Mouse (Mus musculus) cerebellum, adult 8-10 months (tissue): ENCODE measurements around the gene Gm21244.
"Not testable (repeated sequence)": the region's sequence is repeated elsewhere in the genome, so short reads cannot be mapped to it uniquely, and the experiment has no call there.

Source experiments
- DNase-seq: peaks from one replicate; pipeline ENCODE4 v3.0.0; 2022

Gene Gm21244

DNA sequence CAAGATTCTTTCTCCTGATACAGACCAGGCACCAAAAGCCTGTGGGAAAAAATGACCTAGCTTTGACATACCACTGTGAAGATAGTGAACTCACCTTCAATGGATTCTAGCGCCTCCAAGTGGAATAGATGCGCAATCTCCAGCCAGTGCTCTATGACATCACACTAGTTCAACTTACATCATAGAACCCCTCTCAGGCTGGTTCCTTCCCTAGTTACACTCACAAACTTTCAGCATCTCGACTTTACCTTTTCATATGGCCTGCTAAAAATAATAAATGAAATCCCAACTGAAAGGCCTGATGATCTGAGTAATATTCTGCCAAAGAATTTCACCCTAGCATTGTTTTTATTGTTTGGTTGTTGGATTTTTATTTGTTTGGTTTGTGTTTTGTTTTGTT lies at the start of gene Gm21244:
Gm21244 (minus strand) TSS at position 101 of the 400 bp plus-strand sequence.
- DNase-seq, result not testable (repeated sequence)
